Mouse (Mus musculus) MEL (cell line): ENCODE measurements around the gene Tshz2.

Source experiments
- CHD2 ChIP-seq: IDR thresholded peaks from 2 replicates; pipeline ENCODE4 v1.6.1; 2011; ENCODE audit warnings: low read length, improper control_type of control experiment
- CTCF ChIP-seq, 3 experiments: IDR thresholded peaks in 2 of 3; conservative IDR thresholded peaks in 1 of 3; 2 replicates each; pipeline ENCODE4 v1.5.1; 2011 to 2012; ENCODE audit warnings: low read length in 3 of 3, low read depth in 2 of 3, mild to moderate bottlenecking in 2 of 3, improper control_type of control experiment in 1 of 3, inconsistent platforms in 1 of 3, mixed read lengths in 1 of 3, moderate library complexity in 1 of 3; ENCODE audit not compliant: control insufficient read depth in 1 of 3, insufficient read depth in 1 of 3, poor library complexity in 1 of 3, severe bottlenecking in 1 of 3
- EP300 ChIP-seq, 2 experiments: IDR thresholded peaks; 2 replicates each; pipeline ENCODE4 v1.6.1; 2011; ENCODE audit warnings: improper control_type of control experiment in 2 of 2, low read length in 2 of 2, low read depth in 1 of 2, mild to moderate bottlenecking in 1 of 2
- GATA1 ChIP-seq: IDR thresholded peaks from 2 replicates; pipeline ENCODE4 v1.6.1; 2011; ENCODE audit warnings: low read depth, low read length, improper control_type of control experiment
- JUND ChIP-seq: IDR thresholded peaks from 2 replicates; pipeline ENCODE4 v1.6.1; 2011; ENCODE audit warnings: low read depth, mild to moderate bottlenecking, improper control_type of control experiment, low read length
- MAFK ChIP-seq: IDR thresholded peaks from 2 replicates; pipeline ENCODE4 v1.6.1; 2011; ENCODE audit warnings: low read depth, mild to moderate bottlenecking, low read length, improper control_type of control experiment, borderline replicate concordance
- POLR2A ChIP-seq, 2 experiments: IDR thresholded peaks; 2 replicates each; pipeline ENCODE4 v1.6.1; 2011 to 2012; ENCODE audit warnings: low read length in 2 of 2, mild to moderate bottlenecking in 2 of 2, control low read depth in 1 of 2, improper control_type of control experiment in 1 of 2, low read depth in 1 of 2, moderate library complexity in 1 of 2; ENCODE audit not compliant: control insufficient read depth in 1 of 2, insufficient read depth in 1 of 2, poor library complexity in 1 of 2
- UBTF ChIP-seq: IDR thresholded peaks from 2 replicates; pipeline ENCODE4 v1.6.1; 2012; ENCODE audit warnings: low read depth, mild to moderate bottlenecking, inconsistent platforms, low read length, improper control_type of control experiment, moderate library complexity, borderline replicate concordance; ENCODE audit not compliant: insufficient read depth
- ZC3H11A ChIP-seq: IDR thresholded peaks from 2 replicates; pipeline ENCODE4 v1.6.1; 2012; ENCODE audit warnings: low read depth, mild to moderate bottlenecking, inconsistent platforms, low read length, improper control_type of control experiment
- ZNF384 ChIP-seq: IDR thresholded peaks from 2 replicates; pipeline ENCODE4 v1.6.1; 2012; ENCODE audit warnings: low read depth, mild to moderate bottlenecking, inconsistent platforms, low read length, improper control_type of control experiment

DNA sequence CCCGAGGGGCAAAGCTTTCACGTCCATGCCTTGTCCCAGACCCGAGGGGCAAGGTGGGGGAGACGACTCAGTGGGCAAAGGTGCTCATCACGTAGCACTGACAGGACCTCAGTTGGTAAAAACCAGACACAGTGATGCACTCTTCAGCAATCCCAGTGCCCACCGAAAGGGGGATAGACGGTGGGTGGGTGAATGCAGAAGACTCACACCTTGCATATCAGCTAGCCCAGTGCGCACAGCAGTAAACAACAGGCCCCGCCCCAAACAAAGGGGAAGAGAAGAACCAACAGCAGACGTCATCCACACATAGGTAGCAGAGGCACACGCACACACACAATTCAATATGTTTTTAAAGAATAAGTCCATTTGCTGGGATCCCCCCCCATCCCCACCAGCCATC, 221.7 kb downstream of the Tshz2 start:
- TF ChIP-seq CTCF (IDR thresholded peaks at IDR 0.05 in 2 of 3, conservative IDR thresholded peaks at IDR 0.05 in 1 of 3; ENCODE audit: control insufficient read depth in 1 of 3, insufficient read depth in 1 of 3, low read depth in 2 of 3, low read length in 3 of 3, poor library complexity in 1 of 3, severe bottlenecking in 1 of 3): no peak
- no peak for TF ChIP-seq CHD2
- TF ChIP-seq UBTF: no peak
- TF ChIP-seq ZNF384: no peak
- TF ChIP-seq EP300 (IDR thresholded peaks at IDR 0.05; ENCODE audit: low read depth in 1 of 2, low read length in 2 of 2): no peak
- no peak for TF ChIP-seq ZC3H11A
- TF ChIP-seq JUND: no peak
- TF ChIP-seq POLR2A (IDR thresholded peaks at IDR 0.05; ENCODE audit: control insufficient read depth in 1 of 2, insufficient read depth in 1 of 2, low read depth in 1 of 2, low read length in 2 of 2, poor library complexity in 1 of 2): no peak
- TF ChIP-seq MAFK: no peak
- no peak for TF ChIP-seq GATA1
